In the genomic region with DNA sequence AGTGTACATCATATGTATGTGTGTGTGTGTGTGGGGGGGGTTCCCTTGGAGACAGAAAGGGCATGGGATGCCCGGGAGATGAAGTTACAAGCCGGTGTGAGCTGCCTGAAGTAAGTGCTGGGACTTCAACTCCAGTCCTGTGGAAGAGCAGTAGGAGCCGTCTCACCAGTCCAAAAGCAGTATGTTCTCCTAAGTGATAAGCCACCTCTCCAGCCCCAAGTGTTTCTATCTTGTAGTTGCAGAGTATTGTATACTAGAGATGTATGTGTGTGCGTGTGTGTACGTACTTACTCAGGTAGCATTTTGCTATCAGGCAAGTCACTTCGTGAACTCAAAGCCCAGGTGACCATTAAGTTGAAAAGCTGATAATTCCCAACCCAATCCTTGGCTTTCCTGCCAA, we compare ENCODE assay signal across 20 mouse cellular contexts. TPM values are rescaled to one million over a fixed set of nuclear protein-coding genes. Genes with fewer than 3 reads are reported as not detected.
DNase-seq lines count a peak whose midpoint lies in the region; ATAC-seq and TF ChIP-seq lines count a peak whose summit lies in the region.
"Had no signal": no experiment of that assay in that cellular context is flagged by ENCODE, and none has a peak within 500 bp of the region (broad histone marks: within the 10 kb centered on the region; RNA-seq: fewer than 3 reads in every experiment).

No protein-coding gene starts in this region.

- no peak overlapping the region for H3K4me3 ChIP-seq in liver, embryonic 12.5 days
- H3K4me3 ChIP-seq in liver, embryonic 14.5 days (ENCODE audit: insufficient read depth in 1 of 2, low read depth in 2 of 2, low read length in 2 of 2), result no peak overlapping the region
- no peak overlapping the region for H3K4me3 ChIP-seq in liver, embryonic 16.5 days (ENCODE audit: low read depth, low read length)
- no peak overlapping the region for H3K4me3 ChIP-seq in intestine, embryonic 15.5 days (replicated peaks)
- H3K4me3 ChIP-seq: embryonic facial prominence, embryonic 10.5 days; embryonic facial prominence, embryonic 12.5 days; forebrain, embryonic 13.5 days; forebrain, embryonic 15.5 days had no signal

- DNase-seq in liver, result no peak
- no peak for DNase-seq in liver, embryonic 14.5 days (ENCODE audit: low read depth in 3 of 3, low spot score in 3 of 3)
- no peak for DNase-seq in cerebellum, adult 11 months
- no peak for DNase-seq in left cerebral cortex, postnatal 14 days (ENCODE audit: low spot score in 2 of 2)
- DNase-seq: adrenal gland, adult 2 months; adrenal gland, postnatal 10 days; adrenal gland, postnatal 25 days; cerebellum, adult 11-12 months; cerebellum, adult 2 months; cerebellum, adult 9-10 months; cerebellum, postnatal 10 days; cerebellum, postnatal 25 days had no signal

- H3K27me3 ChIP-seq in liver, embryonic 12.5 days (replicated peaks), result no peaks in the 10 kb centered on the region
- H3K27me3 ChIP-seq in liver, embryonic 14.5 days (ENCODE audit: control insufficient read depth, insufficient read depth, low read length), result no peaks in the 10 kb centered on the region
- no peaks in the 10 kb centered on the region for H3K27me3 ChIP-seq in liver, embryonic 16.5 days (ENCODE audit: control insufficient read depth, insufficient read depth, low read depth, low read length)
- no peaks in the 10 kb centered on the region for H3K27me3 ChIP-seq in intestine, embryonic 15.5 days (replicated peaks)
- H3K27me3 ChIP-seq: embryonic facial prominence, embryonic 12.5 days; forebrain, embryonic 13.5 days; forebrain, embryonic 15.5 days had no signal

- peaks cover 21% of the 10 kb centered on the region for H3K4me1 ChIP-seq in liver, embryonic 12.5 days
- peaks cover 0 to 5% of the 10 kb centered on the region in 2 experiments; a peak in 2 of 4 replicates for H3K4me1 ChIP-seq in liver, embryonic 14.5 days (replicated peaks; ENCODE audit: control insufficient read depth in 2 of 2, insufficient read depth in 2 of 2, low read length in 1 of 2)
- H3K4me1 ChIP-seq in liver, embryonic 16.5 days (ENCODE audit: control insufficient read depth, low read depth, low read length), result peaks cover 5% of the 10 kb centered on the region
- H3K4me1 ChIP-seq in intestine, embryonic 15.5 days (replicated peaks), result no peaks in the 10 kb centered on the region
- H3K4me1 ChIP-seq: embryonic facial prominence, embryonic 10.5 days; embryonic facial prominence, embryonic 12.5 days; forebrain, embryonic 13.5 days; forebrain, embryonic 15.5 days had no signal

- WGBS in liver, embryonic 12.5 days (ENCODE audit: insufficient replicate concordance), result 65% methylated on average over 6 of the region's 6 CpGs
- 43% methylated on average over 6 of the region's 6 CpGs for WGBS in liver, embryonic 14.5 days (ENCODE audit: insufficient replicate concordance)
- 37% methylated on average over 6 of the region's 6 CpGs for WGBS in liver, embryonic 16.5 days (ENCODE audit: insufficient replicate concordance)
- 94% methylated on average over 6 of the region's 6 CpGs for WGBS in intestine, embryonic 15.5 days

- H3K27ac ChIP-seq in liver, embryonic 12.5 days, result no peak overlapping the region
- no peak overlapping the region for H3K27ac ChIP-seq in liver, embryonic 14.5 days
- no peak overlapping the region for H3K27ac ChIP-seq in liver, embryonic 16.5 days (ENCODE audit: low read length)
- H3K27ac ChIP-seq in intestine, embryonic 15.5 days, result no peak overlapping the region
- H3K27ac ChIP-seq: embryonic facial prominence, embryonic 10.5 days; embryonic facial prominence, embryonic 12.5 days; forebrain, embryonic 13.5 days; forebrain, embryonic 15.5 days had no signal

- H3K36me3 ChIP-seq in liver, embryonic 12.5 days, result peaks cover 30% of the 10 kb centered on the region
- H3K36me3 ChIP-seq in liver, embryonic 14.5 days (replicated peaks; ENCODE audit: control insufficient read depth, insufficient read depth, low read depth), result peaks cover 3% of the 10 kb centered on the region; the same call in 1 of the 2 replicates
- peaks cover 5% of the 10 kb centered on the region for H3K36me3 ChIP-seq in liver, embryonic 16.5 days (ENCODE audit: control insufficient read depth, insufficient read depth)
- no peaks in the 10 kb centered on the region for H3K36me3 ChIP-seq in intestine, embryonic 15.5 days

- TF ChIP-seq CTCF in liver, embryonic 14.5 days (IDR thresholded peaks at IDR 0.05; ENCODE audit: low read depth), result no peak

- intact Hi-C loops in left cerebral cortex, postnatal 14 days (cut with DNase I), result loop anchor here (10.0 kb wide), 1 partner anchor 372 kb away; no protein-coding TSS in a partner anchor

- no peak overlapping the region for H3K9ac ChIP-seq in liver, embryonic 12.5 days
- H3K9ac ChIP-seq in liver, embryonic 14.5 days (replicated peaks), result no peak overlapping the region
- no peak overlapping the region for H3K9ac ChIP-seq in liver, embryonic 16.5 days (ENCODE audit: low read depth, low read length)
- H3K9ac ChIP-seq in intestine, embryonic 15.5 days, result no peak overlapping the region
- H3K9ac ChIP-seq: embryonic facial prominence, embryonic 12.5 days; forebrain, embryonic 13.5 days; forebrain, embryonic 15.5 days had no signal

- no peaks in the 10 kb centered on the region for H3K9me3 ChIP-seq in liver, embryonic 12.5 days (replicated peaks)
- no peaks in the 10 kb centered on the region for H3K9me3 ChIP-seq in liver, embryonic 14.5 days (ENCODE audit: control insufficient read depth, low read length)
- no peaks in the 10 kb centered on the region for H3K9me3 ChIP-seq in liver, embryonic 16.5 days (replicated peaks; ENCODE audit: control insufficient read depth, low read length)
- H3K9me3 ChIP-seq in intestine, embryonic 15.5 days, result no peaks in the 10 kb centered on the region
- H3K9me3 ChIP-seq: embryonic facial prominence, embryonic 10.5 days; embryonic facial prominence, embryonic 12.5 days; forebrain, embryonic 13.5 days; forebrain, embryonic 15.5 days had no signal

- H3K4me2 ChIP-seq in liver, embryonic 12.5 days, result no peak overlapping the region
- no peak overlapping the region for H3K4me2 ChIP-seq in liver, embryonic 14.5 days (ENCODE audit: low read depth)
- no peak overlapping the region for H3K4me2 ChIP-seq in liver, embryonic 16.5 days (ENCODE audit: low read depth, low read length)
- H3K4me2 ChIP-seq in intestine, embryonic 15.5 days (replicated peaks), result no peak overlapping the region
- H3K4me2 ChIP-seq: embryonic facial prominence, embryonic 12.5 days; forebrain, embryonic 13.5 days; forebrain, embryonic 15.5 days had no signal

- 0 out of 2 replicates have a peak, but pooled peaks have one; percentile 34 for TF ChIP-seq EP300 in liver, embryonic 14.5 days (IDR thresholded peaks at IDR 0.05; ENCODE audit: low read depth)

- ATAC-seq in liver, embryonic 12.5 days, result peak; percentile 70; the same call in 1 of the 2 replicates
- ATAC-seq in liver, embryonic 14.5 days (ENCODE audit: insufficient read depth), result peak; percentile 50; the same call in 1 of the 2 replicates
- peak; percentile 60; the same call in 1 of the 2 replicates for ATAC-seq in liver, embryonic 16.5 days (ENCODE audit: low read depth)
- ATAC-seq in megakaryocyte-erythroid progenitor cell, adult 5-6 weeks (replicated peaks; ENCODE audit: low FRiP score, low TSS enrichment, poor library complexity, severe bottlenecking), result peak; percentile 56; the same call in 1 of the 2 replicates
- no peak for ATAC-seq in intestine, embryonic 15.5 days
- ATAC-seq: forebrain, embryonic 13.5 days; forebrain, embryonic 15.5 days had no signal

RNA-seq across cellular contexts. Expression of a gene that starts 27.8 kb away (rescaled TPM):
- 16.0 and 16.4 TPM in 2 replicates for polyA plus RNA-seq in liver, embryonic 12.5 days (2016; fragmentation: Nextera tagmentation; extraction: Ambion mirVana)
- polyA plus RNA-seq in liver, embryonic 14.5 days (2012; rRNA removed), result 2.2 and 3.6 TPM in 2 replicates
- polyA plus RNA-seq in liver, embryonic 14.5 days (2014; fragmentation: Nextera tagmentation; extraction: Ambion mirVana), result 10.4 and 12.2 TPM in 2 replicates
- 10.2 and 11.2 TPM in 2 replicates for polyA plus RNA-seq in liver, embryonic 16.5 days (2015; fragmentation: Nextera tagmentation; extraction: Ambion mirVana)
- 13.1 and 18.0 TPM in 2 replicates for total RNA-seq in megakaryocyte-erythroid progenitor cell, adult 5-6 weeks (2014; fragmentation: Nextera tagmentation)
- 13.7 and 15.9 TPM in 2 replicates for total RNA-seq in megakaryocyte-erythroid progenitor cell, adult 5-6 weeks (2017)
- 14.3 and 15.9 TPM in 2 replicates for polyA plus RNA-seq in intestine, embryonic 15.5 days (2015; fragmentation: Nextera tagmentation; extraction: Ambion mirVana)
- 10 to 100 TPM in 1 of 2 experiments, 1 to 10 TPM in 1; 7.3 to 10.8 TPM for total RNA-seq in left cerebral cortex, postnatal 14 days (2021)

RNA-seq across cellular contexts. Expression of a gene that starts 51.7 kb away (rescaled TPM):
- polyA plus RNA-seq in liver, embryonic 12.5 days (2016; fragmentation: Nextera tagmentation; extraction: Ambion mirVana), result 62.0 and 62.2 TPM in 2 replicates
- polyA plus RNA-seq in liver, embryonic 14.5 days (2012; rRNA removed), result 14.2 and 20.3 TPM in 2 replicates
- 51.8 and 52.1 TPM in 2 replicates for polyA plus RNA-seq in liver, embryonic 14.5 days (2014; fragmentation: Nextera tagmentation; extraction: Ambion mirVana)
- 31.4 and 34.8 TPM in 2 replicates for polyA plus RNA-seq in liver, embryonic 16.5 days (2015; fragmentation: Nextera tagmentation; extraction: Ambion mirVana)
- 80.8 and 96.0 TPM in 2 replicates for total RNA-seq in megakaryocyte-erythroid progenitor cell, adult 5-6 weeks (2014; fragmentation: Nextera tagmentation)
- 132 TPM in 2 replicates for total RNA-seq in megakaryocyte-erythroid progenitor cell, adult 5-6 weeks (2017)
- 53.4 TPM in 2 replicates for polyA plus RNA-seq in intestine, embryonic 15.5 days (2015; fragmentation: Nextera tagmentation; extraction: Ambion mirVana)
- total RNA-seq in left cerebral cortex, postnatal 14 days (2021), result 10 to 100 TPM; 33.5 to 33.6 TPM
